Mouse (Mus musculus) frontal cortex, postnatal 36 days (tissue): ENCODE results near the gene Gm17019.
"Not testable (repeated sequence)": the region's sequence is repeated elsewhere in the genome, so short reads cannot be mapped to it uniquely, and the experiment has no call there.

Experiments
- DNase-seq, 2 experiments: peaks; one replicate each; pipeline ENCODE4 v3.0.0; 2022; ENCODE audit warnings: low spot score in 2 of 2

Gm17019 gene

GRCm38 (mm10) chr5:14996670-14997249, 36.0 kb downstream of the Gm17019 start:
- not testable (repeated sequence) for DNase-seq

- DNase-seq: not testable (repeated sequence)
Measured at GRCm38 (mm10) chr5:14994124-14994523, 38.7 kb downstream of the Gm17019 start.

- DNase-seq: not testable (repeated sequence)
Measured at GRCm38 (mm10) chr5:14990375-14991158, 42.2 kb downstream of the Gm17019 start.

- DNase-seq: not testable (repeated sequence)
Measured at GRCm38 (mm10) chr5:14986649-14987387, 46.0 kb downstream of the Gm17019 start.
